Mouse (Mus musculus) small intestine, adult 2 months (tissue): Measurements from ENCODE around the gene 2010111I01Rik. TPM values are rescaled to one million over a fixed set of nuclear protein-coding genes. Genes with fewer than 3 reads are reported as not detected.

ENCODE experiments used
- H3K27ac ChIP-seq: fragments of 200-500 bp; 2 replicates; pipeline ENCODE4 v1.5.1; 2012; ENCODE audit warnings: low read depth, low read length, control low read depth, inconsistent platforms; ENCODE audit not compliant: insufficient read depth
- H3K27me3 ChIP-seq: fragments of 200-500 bp; 2 replicates; pipeline ENCODE4 v1.6.1; 2012; ENCODE audit warnings: mild to moderate bottlenecking, moderate library complexity, low read length, inconsistent platforms; ENCODE audit not compliant: control insufficient read depth, insufficient read depth
- H3K36me3 ChIP-seq: fragments of 200-500 bp; 2 replicates; pipeline ENCODE4 v1.6.1; 2012; ENCODE audit warnings: mild to moderate bottlenecking, low read length, control low read depth, inconsistent platforms; ENCODE audit not compliant: control insufficient read depth, insufficient read depth
- H3K4me1 ChIP-seq: fragments of 200-500 bp; 2 replicates; pipeline ENCODE4 v1.6.1; 2012; ENCODE audit warnings: low read length, inconsistent platforms, mixed read lengths; ENCODE audit not compliant: control insufficient read depth, insufficient read depth, insufficient read length
- H3K4me3 ChIP-seq: fragments of 200-500 bp; 2 replicates; pipeline ENCODE4 v1.5.1; 2012; ENCODE audit warnings: low read depth, mild to moderate bottlenecking, control low read depth, inconsistent platforms, low read length, moderate library complexity
- CTCF ChIP-seq: fragments of 200-500 bp; IDR thresholded peaks from 2 replicates; pipeline ENCODE4 v1.5.1; 2012; ENCODE audit warnings: low read depth, mild to moderate bottlenecking, control low read depth, inconsistent platforms, low read length, moderate library complexity, mixed read lengths; ENCODE audit not compliant: insufficient replicate concordance, insufficient read length; ENCODE audit errors: extremely low read depth
- POLR2A ChIP-seq: fragments of 200-500 bp; IDR thresholded peaks from 2 replicates; pipeline ENCODE4 v1.6.1; 2012; ENCODE audit warnings: low read depth, mild to moderate bottlenecking, control low read depth, inconsistent platforms, low read length, moderate library complexity
- WGBS: fragments of 180-500 bp; shearing (Covaris S2); methylation state at CpG from one replicate; pipeline ENCODE4 v1.1.7; 2018; 5-methylcytosine and 5-hydroxymethylcytosine counted together
- polyA plus RNA-seq: library from polyadenylated mRNA; depleted of rRNA; stranded (reverse); fragments of >200 nt; gene quantifications from 2 replicates; pipeline ENCODE4 v1.2.3, GENCODE M21; 2012

Gene 2010111I01Rik
- polyA plus RNA-seq, 1 experiment = 48.4 TPM

- H3K27me3 ChIP-seq = no peaks in the 10 kb centered on the region
- no peak overlapping the region for H3K4me3 ChIP-seq
- H3K4me1 ChIP-seq = peaks cover 9% of the 10 kb centered on the region
- H3K27ac ChIP-seq = no peak overlapping the region
- TF ChIP-seq POLR2A = no peak
- TF ChIP-seq CTCF = no peak
- 76% methylated on average over 6 of the region's 6 CpGs for WGBS
- H3K36me3 ChIP-seq = no peaks in the 10 kb centered on the region; the same call in 1 of the 2 replicates
These were observed 351.1 kb downstream of the 2010111I01Rik start for GRCm38 (mm10) chr13:63315777-63316176.

- no peaks in the 10 kb centered on the region; the same call in 1 of the 2 replicates for H3K36me3 ChIP-seq
- peaks cover 9% of the 10 kb centered on the region for H3K4me1 ChIP-seq
- WGBS = 94% methylated on average over 5 of the region's 5 CpGs
- TF ChIP-seq CTCF (no peak), POLR2A (no peak)
- H3K4me3 ChIP-seq = no peak overlapping the region
- no peaks in the 10 kb centered on the region for H3K27me3 ChIP-seq
- no peak overlapping the region for H3K27ac ChIP-seq
These were observed 351.7 kb downstream of the 2010111I01Rik start for GRCm38 (mm10) chr13:63316407-63316806.

GRCm38 (mm10) chr13:63317681-63318104 lies 353.0 kb downstream of the 2010111I01Rik start:
- Histone ChIP-seq H3K4me3 (no peak overlapping the region), H3K36me3 (no peaks in the 10 kb centered on the region; the same call in 1 of the 2 replicates), H3K27me3 (no peaks in the 10 kb centered on the region), H3K27ac (no peak overlapping the region), H3K4me1 (peaks cover 9% of the 10 kb centered on the region)
- TF ChIP-seq CTCF (no peak), POLR2A (no peak)
- WGBS = 69% methylated on average over 7 of the region's 7 CpGs

- Histone ChIP-seq H3K27me3 (no peaks in the 10 kb centered on the region), H3K4me1 (peaks cover 8% of the 10 kb centered on the region; the same call in 1 of the 2 replicates), H3K27ac (no peak overlapping the region), H3K36me3 (no peaks in the 10 kb centered on the region; the same call in 1 of the 2 replicates), H3K4me3 (no peak overlapping the region)
- TF ChIP-seq POLR2A = no peak
- TF ChIP-seq CTCF = no peak
- WGBS = 82% methylated on average over 7 of the region's 7 CpGs
These were observed 355.1 kb downstream of the 2010111I01Rik start for GRCm38 (mm10) chr13:63319814-63320213.

- 86% methylated on average over 5 of the region's 5 CpGs for WGBS
- Histone ChIP-seq H3K27ac (no peak overlapping the region), H3K4me1 (peaks cover 15% of the 10 kb centered on the region; the same call in 1 of the 2 replicates), H3K36me3 (no peaks in the 10 kb centered on the region; the same call in 1 of the 2 replicates), H3K27me3 (no peaks in the 10 kb centered on the region), H3K4me3 (no peak overlapping the region)
- TF ChIP-seq POLR2A (no peak), CTCF (no peak)
These were observed 357.0 kb downstream of the 2010111I01Rik start for GRCm38 (mm10) chr13:63321689-63322088.

- WGBS = 92% methylated on average over 6 of the region's 6 CpGs
These were observed 358.1 kb downstream of the 2010111I01Rik start for GRCm38 (mm10) chr13:63322756-63323155.

GRCm38 (mm10) chr13:63323286-63324075 lies 358.8 kb downstream of the 2010111I01Rik start:
- peaks cover 15% of the 10 kb centered on the region; the same call in 1 of the 2 replicates for H3K4me1 ChIP-seq
- no peaks in the 10 kb centered on the region for H3K27me3 ChIP-seq
- H3K27ac ChIP-seq = 0 out of 2 replicates have a peak overlapping the region, but pooled peaks have one; percentile 9
- WGBS = 55% methylated on average over 9 of the region's 9 CpGs
- H3K4me3 ChIP-seq = no peak overlapping the region
- no peaks in the 10 kb centered on the region for H3K36me3 ChIP-seq
- TF ChIP-seq POLR2A = no peak
- no peak for TF ChIP-seq CTCF

More at GRCm38 (mm10) chr13:63322756-63323155, 358.1 kb downstream of the 2010111I01Rik start:
- H3K27me3 ChIP-seq = no peaks in the 10 kb centered on the region
- H3K4me3 ChIP-seq = no peak overlapping the region
- H3K27ac ChIP-seq = 0 out of 2 replicates have a peak overlapping the region, but pooled peaks have one; percentile 9
- H3K36me3 ChIP-seq = no peaks in the 10 kb centered on the region
- H3K4me1 ChIP-seq = peaks cover 15% of the 10 kb centered on the region; the same call in 1 of the 2 replicates
- TF ChIP-seq CTCF = no peak
- no peak for TF ChIP-seq POLR2A
